Mouse (Mus musculus) kidney, adult 9 months (tissue): ENCODE data around the gene Btbd35f8.
"Not testable (repeated sequence)": the region's sequence is repeated elsewhere in the genome, so short reads cannot be mapped to it uniquely, and the experiment has no call there.

ENCODE experiments used
- DNase-seq: peaks from one replicate; pipeline ENCODE4 v3.0.0; 2022

Btbd35f8 gene

GRCm38 (mm10) chrX:34450224-34450623 lies at the start of gene Btbd35f8:
Gene Btbd35f8 (plus strand): TSS chrX:34450524.
- not testable (repeated sequence) for DNase-seq
